Mouse (Mus musculus) forebrain, embryonic 12.5 days (tissue): ENCODE results near the gene Eps15l1. TPM values are rescaled to one million over a fixed set of nuclear protein-coding genes. Genes with fewer than 3 reads are reported as not detected.

Source experiments
- ATAC-seq: fragments of 200-750 bp; cut with Nextera tagmentation; 2 replicates; pipeline ENCODE4 v1.8.0; 2017; ENCODE audit warnings: moderate TSS enrichment; ENCODE audit not compliant: low FRiP score
- H3K27ac ChIP-seq: fragments of 300-500 bp; sonication (generic); 2 replicates; pipeline ENCODE4 v1.5.1; 2016; ENCODE audit warnings: mild to moderate bottlenecking
- H3K27me3 ChIP-seq: fragments of 300-500 bp; sonication (generic); 2 replicates; pipeline ENCODE4 v1.6.1; 2016; ENCODE audit warnings: mild to moderate bottlenecking
- H3K36me3 ChIP-seq: fragments of 300-500 bp; sonication (generic); replicated peaks from 2 replicates; pipeline ENCODE4 v1.6.1; 2016; ENCODE audit warnings: mild to moderate bottlenecking
- H3K4me1 ChIP-seq: fragments of 300-500 bp; sonication (generic); 2 replicates; pipeline ENCODE4 v1.6.1; 2016
- H3K4me2 ChIP-seq: fragments of 300-500 bp; sonication (generic); 2 replicates; pipeline ENCODE4 v1.6.1; 2016; ENCODE audit warnings: mild to moderate bottlenecking, moderate library complexity
- H3K4me3 ChIP-seq: fragments of 300-500 bp; sonication (generic); replicated peaks from 2 replicates; pipeline ENCODE4 v1.5.1; 2016; ENCODE audit warnings: mild to moderate bottlenecking
- H3K9ac ChIP-seq: fragments of 300-500 bp; sonication (generic); 2 replicates; pipeline ENCODE4 v1.6.1; 2016; ENCODE audit warnings: mild to moderate bottlenecking
- H3K9me3 ChIP-seq: fragments of 300-500 bp; sonication (generic); 2 replicates; pipeline ENCODE4 v1.6.1; 2016
- WGBS: fragments of 180-500 bp; shearing (Covaris S2); methylation state at CpG from one replicate; pipeline ENCODE4 v1.1.7; 2016; 5-methylcytosine and 5-hydroxymethylcytosine counted together
- polyA plus RNA-seq: library from polyadenylated mRNA; unstranded; fragments of >200 nt; fragmentation: Nextera tagmentation; extraction: Ambion mirVana; gene quantifications from 2 replicates; pipeline ENCODE4 v1.2.1, GENCODE M21; 2016

Gene Eps15l1
- polyA plus RNA-seq, 1 experiment from 2014 or later: 74.3 TPM

GRCm38 (mm10) chr8:72443994-72444350 is 22.7 kb upstream of the Eps15l1 start:
- Histone ChIP-seq H3K4me2 (peak overlapping the region; percentile 68), H3K36me3 (peaks cover 11% of the 10 kb centered on the region), H3K27me3 (no peaks in the 10 kb centered on the region), H3K27ac (0 out of 2 replicates have a peak overlapping the region, but pooled peaks have one; percentile 46), H3K4me1 (peaks cover 5% of the 10 kb centered on the region), H3K9me3 (no peaks in the 10 kb centered on the region), H3K9ac (peak overlapping the region; percentile 65), H3K4me3 (peak overlapping the region; percentile 44)
- ATAC-seq: peak; percentile 71
- WGBS: 50% methylated on average over 6 of the region's 6 CpGs

- ATAC-seq: peak; percentile 100
- H3K27me3 ChIP-seq: no peaks in the 10 kb centered on the region
- peak within 1 kb of the TSS; percentile 65 for H3K9ac ChIP-seq
- H3K4me3 ChIP-seq: peak within 1 kb of the TSS; percentile 44
- H3K4me1 ChIP-seq: peaks cover 5% of the 10 kb centered on the region
- no peaks in the 10 kb centered on the region for H3K9me3 ChIP-seq
- H3K4me2 ChIP-seq: peak within 1 kb of the TSS; percentile 68
- WGBS: 5% methylated on average over 34 of the region's 34 CpGs
- H3K27ac ChIP-seq: 0 out of 2 replicates have a peak within 1 kb of the TSS, but pooled peaks have one; percentile 46
- peaks cover 7% of the 10 kb centered on the region; the same call in 1 of the 2 replicates for H3K36me3 ChIP-seq
These were observed 22.2 kb upstream of the Eps15l1 start, which contains the start of the genes Calr3 and 1700030K09Rik for GRCm38 (mm10) chr8:72443338-72443993. Gene Calr3, minus strand, starts transcription at chr8:72443870. Gene 1700030K09Rik, plus strand, starts transcription at chr8:72443880.

GRCm38 (mm10) chr8:72438248-72439015 is 17.2 kb upstream of the Eps15l1 start:
- Histone ChIP-seq H3K4me1 (peaks cover 4% of the 10 kb centered on the region), H3K4me3 (no peak overlapping the region), H3K4me2 (no peak overlapping the region), H3K36me3 (no peaks in the 10 kb centered on the region), H3K9me3 (no peaks in the 10 kb centered on the region), H3K27ac (no peak overlapping the region), H3K27me3 (no peaks in the 10 kb centered on the region), H3K9ac (no peak overlapping the region)
- 67% methylated on average over 8 of the region's 8 CpGs for WGBS
- ATAC-seq: no peak

- 54% methylated on average over 2 of the region's 2 CpGs for WGBS
These were observed 13.7 kb upstream of the Eps15l1 start for GRCm38 (mm10) chr8:72434952-72435351.

DNA sequence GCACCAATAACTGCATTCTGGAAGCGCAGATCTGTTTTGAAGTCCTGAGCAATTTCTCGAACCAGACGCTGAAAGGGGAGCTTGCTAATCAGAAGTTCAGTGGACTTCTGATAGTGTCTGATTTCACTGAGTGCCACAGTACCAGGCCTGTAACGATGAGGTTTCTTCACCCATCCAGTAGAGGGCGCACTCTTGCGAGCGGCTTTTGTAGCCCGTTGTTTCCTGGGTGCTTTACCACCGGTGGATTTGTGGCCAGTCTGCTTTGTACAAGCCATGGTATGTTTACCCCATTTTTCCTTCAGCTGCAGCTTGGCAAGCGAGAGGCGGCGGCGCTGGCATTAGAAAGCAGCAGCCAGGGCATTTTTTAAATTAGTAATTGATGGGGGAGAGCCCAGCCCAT is 8.4 kb upstream of the Eps15l1 start:
- H3K9ac ChIP-seq: no peak overlapping the region
- no peaks in the 10 kb centered on the region for H3K4me1 ChIP-seq
- H3K27ac ChIP-seq: no peak overlapping the region
- no peak overlapping the region for H3K4me2 ChIP-seq
- no peaks in the 10 kb centered on the region for H3K36me3 ChIP-seq
- no peaks in the 10 kb centered on the region for H3K9me3 ChIP-seq
- WGBS: 54% methylated on average over 13 of the region's 13 CpGs
- H3K4me3 ChIP-seq: no peak overlapping the region
- ATAC-seq: no peak
- no peaks in the 10 kb centered on the region for H3K27me3 ChIP-seq

More at GRCm38 (mm10) chr8:72434952-72435351, 13.7 kb upstream of the Eps15l1 start:
- no peak overlapping the region for H3K4me3 ChIP-seq
- H3K9me3 ChIP-seq: no peaks in the 10 kb centered on the region
- H3K4me1 ChIP-seq: no peaks in the 10 kb centered on the region
- H3K36me3 ChIP-seq: no peaks in the 10 kb centered on the region
- ATAC-seq: no peak
- H3K4me2 ChIP-seq: no peak overlapping the region
- H3K27ac ChIP-seq: no peak overlapping the region
- no peak overlapping the region for H3K9ac ChIP-seq
- no peaks in the 10 kb centered on the region for H3K27me3 ChIP-seq

- ATAC-seq: no peak
- Histone ChIP-seq H3K4me1 (peaks cover 30% of the 10 kb centered on the region), H3K4me3 (no peak overlapping the region), H3K9ac (no peak overlapping the region), H3K27me3 (no peaks in the 10 kb centered on the region), H3K27ac (no peak overlapping the region), H3K36me3 (peaks cover 3% of the 10 kb centered on the region; the same call in 1 of the 2 replicates), H3K9me3 (no peaks in the 10 kb centered on the region), H3K4me2 (no peak overlapping the region)
- WGBS: 59% methylated on average over 1 of the region's 1 CpGs
These were observed 1.7 kb upstream of the Eps15l1 start for GRCm38 (mm10) chr8:72422926-72423325.

DNA sequence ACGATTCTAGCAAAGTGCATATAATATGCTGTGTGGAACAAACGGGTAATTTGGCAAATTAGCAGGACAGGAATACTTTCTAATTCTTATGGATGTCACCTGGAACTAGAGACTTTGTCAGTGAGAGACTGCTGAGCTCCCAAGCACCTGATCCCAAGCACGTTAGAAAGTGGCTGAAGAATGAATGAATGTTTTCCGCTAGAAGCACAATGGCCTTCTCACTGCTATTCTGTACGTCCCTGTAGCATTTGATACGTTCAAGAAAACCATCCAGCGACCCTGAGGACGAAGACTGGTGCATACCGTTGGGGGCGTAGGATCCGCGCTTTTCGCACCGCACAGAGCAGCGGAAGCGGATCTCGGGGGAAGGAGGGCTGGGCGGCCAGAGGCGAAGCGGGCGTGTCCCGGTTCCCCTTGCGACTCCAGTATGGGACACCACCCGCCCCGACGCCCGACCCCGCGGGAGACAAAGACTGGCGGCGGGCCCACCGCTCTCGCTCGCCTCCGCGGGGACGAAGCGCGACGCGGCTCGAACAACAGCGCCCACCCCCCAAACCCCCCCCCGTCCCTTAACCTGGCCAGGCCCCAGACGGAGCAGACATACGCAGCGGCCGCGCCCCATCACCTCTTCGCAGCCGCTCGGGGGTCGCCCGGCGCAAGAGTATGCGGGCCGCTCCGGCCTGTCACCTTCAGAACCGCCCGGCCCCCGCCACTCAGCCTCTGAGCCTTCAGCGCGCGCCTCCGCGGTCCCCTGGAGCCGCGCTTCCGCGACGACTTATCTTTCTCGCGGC is 494 bp downstream of the Eps15l1 start:
- peaks cover 49% of the 10 kb centered on the region for H3K4me1 ChIP-seq
- H3K27ac ChIP-seq: peak overlapping the region; percentile 91
- ATAC-seq: peak; percentile 76
- peak overlapping the region; percentile 85 for H3K4me3 ChIP-seq
- H3K36me3 ChIP-seq: peaks cover 3% of the 10 kb centered on the region; the same call in 1 of the 2 replicates
- peak overlapping the region; percentile 90 for H3K9ac ChIP-seq
- 2% methylated on average over 65 of the region's 73 CpGs for WGBS
- H3K27me3 ChIP-seq: no peaks in the 10 kb centered on the region
- H3K4me2 ChIP-seq: peak overlapping the region; percentile 80
- H3K9me3 ChIP-seq: no peaks in the 10 kb centered on the region

DNA sequence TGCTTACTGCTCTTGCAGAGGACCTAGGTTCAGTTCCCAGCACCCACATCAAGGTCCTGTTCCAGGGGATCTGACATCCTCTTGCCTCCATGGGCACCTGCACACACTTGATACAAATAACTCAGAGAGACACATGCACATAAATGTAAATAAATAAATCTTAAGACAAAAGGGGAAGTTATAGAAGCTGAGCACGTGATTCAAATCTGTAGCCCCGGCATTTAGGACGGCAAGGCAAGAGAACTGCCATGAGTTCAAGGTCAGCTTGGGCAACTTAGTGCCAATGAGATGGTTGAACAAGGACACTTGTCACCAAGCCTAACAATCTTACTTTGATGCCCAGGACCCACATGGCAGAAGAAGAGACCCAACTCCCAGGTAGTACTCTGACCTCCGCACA is 3.2 kb downstream of the Eps15l1 start:
- Histone ChIP-seq H3K27me3 (no peaks in the 10 kb centered on the region), H3K36me3 (peaks cover 3% of the 10 kb centered on the region), H3K9ac (no peak overlapping the region), H3K4me3 (no peak overlapping the region), H3K9me3 (no peaks in the 10 kb centered on the region), H3K4me2 (no peak overlapping the region), H3K4me1 (peaks cover 56% of the 10 kb centered on the region), H3K27ac (no peak overlapping the region)
- 93% methylated on average over 4 of the region's 4 CpGs for WGBS
- no peak for ATAC-seq

DNA sequence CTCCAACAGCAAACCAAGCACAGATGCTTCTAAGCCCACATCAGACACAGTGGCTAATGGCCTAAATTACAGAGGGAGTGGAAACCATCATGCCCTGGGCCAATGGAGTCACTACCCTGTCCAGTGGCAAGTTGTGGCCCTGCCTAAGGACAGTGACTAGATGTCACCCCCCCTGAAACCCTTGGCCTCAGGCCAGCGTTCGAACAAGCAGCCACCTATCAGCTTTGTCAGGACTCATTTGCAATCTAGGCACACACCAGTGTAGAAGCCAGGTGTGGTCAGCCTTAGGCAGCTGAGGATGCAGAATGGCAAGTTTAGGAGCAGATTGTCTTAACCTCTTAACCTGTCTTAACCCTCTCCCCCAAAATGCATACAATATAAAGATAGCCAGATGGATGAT is 6.0 kb downstream of the Eps15l1 start:
- Histone ChIP-seq H3K4me2 (no peak overlapping the region), H3K4me1 (peaks cover 48% of the 10 kb centered on the region)
- WGBS: 72% methylated on average over 2 of the region's 2 CpGs

DNA sequence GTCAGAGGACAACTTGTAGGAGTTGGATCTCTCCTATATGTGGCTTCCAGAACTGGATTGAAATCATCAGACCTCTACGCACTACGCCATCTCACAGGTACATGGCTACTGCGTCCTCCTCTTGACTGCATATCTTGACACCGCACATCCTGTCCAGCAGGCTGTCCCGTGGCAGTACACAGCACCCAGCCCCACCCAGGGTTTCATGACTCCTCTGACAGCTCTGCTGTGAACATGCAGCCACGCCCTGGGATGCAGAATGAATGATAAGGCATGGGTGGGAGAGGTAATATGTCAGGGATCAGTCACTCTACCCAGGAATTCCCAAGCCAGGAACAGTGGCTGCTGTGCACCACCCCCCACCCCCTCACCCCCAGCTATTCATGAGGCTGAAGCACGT is 7.4 kb downstream of the Eps15l1 start:
- no peaks in the 10 kb centered on the region for H3K27me3 ChIP-seq
- H3K4me1 ChIP-seq: peaks cover 34% of the 10 kb centered on the region
- no peak overlapping the region for H3K4me2 ChIP-seq
- ATAC-seq: no peak
- 93% methylated on average over 7 of the region's 7 CpGs for WGBS
- no peaks in the 10 kb centered on the region for H3K9me3 ChIP-seq
- no peak overlapping the region for H3K4me3 ChIP-seq
- no peak overlapping the region for H3K27ac ChIP-seq
- peaks cover 11% of the 10 kb centered on the region for H3K36me3 ChIP-seq
- no peak overlapping the region for H3K9ac ChIP-seq

More for the DNA sequence above, 6.0 kb downstream of the Eps15l1 start:
- Histone ChIP-seq H3K4me3 (no peak overlapping the region), H3K36me3 (peaks cover 13% of the 10 kb centered on the region), H3K27me3 (no peaks in the 10 kb centered on the region), H3K9me3 (no peaks in the 10 kb centered on the region), H3K27ac (no peak overlapping the region), H3K9ac (no peak overlapping the region)
- ATAC-seq: no peak

DNA sequence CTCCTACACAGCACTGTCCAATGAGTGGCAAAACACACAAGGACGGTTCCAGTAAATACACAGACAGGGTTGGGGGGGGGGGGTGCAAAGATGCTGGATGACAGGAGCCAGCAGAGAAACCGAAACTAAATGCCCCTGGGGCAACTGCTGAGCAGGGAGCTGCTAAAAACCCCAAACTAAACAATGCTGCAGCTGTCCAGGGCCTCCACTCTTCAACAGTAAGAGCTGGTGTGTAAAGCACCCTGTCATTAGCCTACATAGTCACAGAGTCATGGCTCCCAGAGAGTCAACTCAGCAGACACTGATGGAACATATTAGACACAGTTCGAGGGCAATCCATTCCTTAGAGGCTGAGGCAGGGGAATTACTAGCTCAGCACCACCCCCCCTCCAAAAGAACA is 11.8 kb downstream of the Eps15l1 start:
- Histone ChIP-seq H3K4me3 (no peak overlapping the region), H3K9ac (no peak overlapping the region), H3K4me2 (no peak overlapping the region), H3K36me3 (peaks cover 9% of the 10 kb centered on the region), H3K4me1 (no peaks in the 10 kb centered on the region), H3K9me3 (no peaks in the 10 kb centered on the region), H3K27me3 (no peaks in the 10 kb centered on the region), H3K27ac (no peak overlapping the region)
- ATAC-seq: no peak
- WGBS: 69% methylated on average over 3 of the region's 3 CpGs

DNA sequence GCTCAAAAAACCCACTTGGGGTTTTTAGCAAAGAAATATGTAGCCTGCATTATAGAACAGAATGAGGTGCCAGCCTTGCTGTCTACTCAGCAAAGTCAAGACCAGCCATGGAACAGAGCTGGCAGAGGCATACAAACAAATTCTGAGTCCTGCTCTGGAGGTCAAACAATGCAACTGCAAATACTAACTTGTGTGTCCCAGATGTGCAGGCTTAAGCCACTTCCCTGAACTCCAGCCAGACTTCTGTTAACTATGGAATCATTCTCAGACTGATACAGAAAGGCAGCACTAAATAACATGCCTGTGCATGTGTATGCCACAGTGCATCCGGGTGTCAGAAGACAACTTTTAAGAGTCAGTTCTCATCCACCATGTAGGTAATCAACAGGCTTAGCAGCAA is 13.4 kb downstream of the Eps15l1 start:
- WGBS: 97% methylated on average over 1 of the region's 1 CpGs
- Histone ChIP-seq H3K36me3 (peaks cover 9% of the 10 kb centered on the region; the same call in 1 of the 2 replicates), H3K4me2 (no peak overlapping the region), H3K9me3 (no peaks in the 10 kb centered on the region), H3K27me3 (no peaks in the 10 kb centered on the region), H3K27ac (no peak overlapping the region), H3K4me3 (no peak overlapping the region), H3K4me1 (0 out of 2 replicates have a peak, but pooled peaks cover 3% of the 10 kb centered on the region), H3K9ac (no peak overlapping the region)
- no peak for ATAC-seq
